In the genomic region with DNA sequence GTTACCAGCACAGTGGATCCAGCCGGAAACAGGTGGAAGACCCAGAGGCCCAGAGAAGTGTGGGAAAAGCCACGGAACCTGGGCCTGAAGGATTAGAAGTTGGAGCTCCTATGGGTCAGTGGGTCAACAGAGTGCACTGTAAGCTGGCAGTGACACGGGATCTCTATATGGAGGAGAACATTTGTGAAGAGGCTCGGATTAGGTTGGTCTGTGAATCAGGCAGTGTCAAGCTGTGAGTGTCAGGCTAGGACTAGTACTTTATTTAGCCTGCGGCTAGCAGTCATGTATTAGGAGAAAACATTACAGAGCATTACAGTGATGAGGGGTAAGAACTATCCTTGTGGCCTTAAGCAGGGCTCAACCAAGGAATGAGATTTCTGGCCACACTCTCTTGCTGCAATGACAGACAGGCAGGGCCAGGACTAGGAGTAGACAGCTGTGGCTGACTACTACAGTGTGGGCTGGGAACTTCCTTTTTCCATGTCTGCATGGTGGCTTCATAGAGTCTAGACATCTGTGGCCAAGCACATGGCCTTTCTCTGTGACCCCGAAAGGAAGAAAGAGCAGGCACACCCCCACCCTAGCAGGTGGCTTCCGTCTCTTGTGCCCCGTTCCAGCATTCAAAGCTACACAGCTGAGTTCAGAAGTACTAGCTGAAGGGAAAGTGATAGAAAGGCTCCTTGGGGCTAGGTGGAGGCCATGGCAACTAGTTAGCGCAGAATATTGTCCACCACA, we compare ENCODE assay signal across 9 mouse cellular contexts.
DNase-seq lines count a peak whose midpoint lies in the region; ATAC-seq and TF ChIP-seq lines count a peak whose summit lies in the region.
"Had no signal": no experiment of that assay in that cellular context is flagged by ENCODE, and none has a peak within 500 bp of the region (broad histone marks: within the 10 kb centered on the region; RNA-seq: fewer than 3 reads in every experiment).

No protein-coding gene starts in this region.

- H3K4me2 ChIP-seq in heart, embryonic 12.5 days = no peak overlapping the region
- H3K4me2 ChIP-seq in heart, postnatal 0 days (ENCODE audit: low read depth, low read length) = no peak overlapping the region
- H3K4me2 ChIP-seq: neural tube, embryonic 12.5 days had no signal

- 73% methylated on average over 9 of the region's 9 CpGs for WGBS in heart, embryonic 12.5 days
- 71% methylated on average over 9 of the region's 9 CpGs for WGBS in heart, postnatal 0 days

- no peaks in the 10 kb centered on the region for H3K27me3 ChIP-seq in heart, embryonic 12.5 days (replicated peaks)
- H3K27me3 ChIP-seq in heart, postnatal 0 days (ENCODE audit: control insufficient read depth, insufficient read depth, low read length) = no peaks in the 10 kb centered on the region
- H3K27me3 ChIP-seq in splenic B cell, adult 2 months (ENCODE audit: control insufficient read depth, insufficient read depth, low read length, poor library complexity, severe bottlenecking) = no peaks in the 10 kb centered on the region
- H3K27me3 ChIP-seq: neural tube, embryonic 12.5 days had no signal

- H3K4me1 ChIP-seq in heart, embryonic 12.5 days (replicated peaks) = peaks cover 50% of the 10 kb centered on the region
- H3K4me1 ChIP-seq in heart, postnatal 0 days (ENCODE audit: control insufficient read depth, insufficient read depth) = no peaks in the 10 kb centered on the region

- ATAC-seq in heart, embryonic 12.5 days (ENCODE audit: insufficient number of reproducible peaks, low FRiP score) = no peak
- peak; percentile 54 for ATAC-seq in activated CD4-positive, CD25-positive, alpha-beta regulatory T cell, adult 4 months
- ATAC-seq in heart, postnatal 0 days (ENCODE audit: insufficient read depth, low read depth) = 0 out of 2 replicates have a peak, but pooled peaks have one; percentile 39
- ATAC-seq in cerebellum, adult (ENCODE audit: insufficient number of reproducible peaks, low FRiP score, low TSS enrichment) = no peak

- H3K36me3 ChIP-seq in heart, embryonic 12.5 days = 0 out of 2 replicates have a peak, but pooled peaks cover 2% of the 10 kb centered on the region
- H3K36me3 ChIP-seq in heart, postnatal 0 days (replicated peaks; ENCODE audit: control insufficient read depth, insufficient read depth, low read length) = no peaks in the 10 kb centered on the region
- no peaks in the 10 kb centered on the region for H3K36me3 ChIP-seq in splenic B cell, adult 2 months (ENCODE audit: control insufficient read depth, insufficient read depth, low read length, poor library complexity, severe bottlenecking)

- no peak for TF ChIP-seq EP300 in heart, postnatal 0 days (IDR thresholded peaks at IDR 0.05; ENCODE audit: low read depth)

- no peak for TF ChIP-seq CTCF in heart, postnatal 0 days (IDR thresholded peaks at IDR 0.05; ENCODE audit: low read depth)

- H3K9ac ChIP-seq in heart, embryonic 12.5 days = no peak overlapping the region
- no peak overlapping the region for H3K9ac ChIP-seq in heart, postnatal 0 days (replicated peaks; ENCODE audit: low read depth, low read length)
- H3K9ac ChIP-seq: neural tube, embryonic 12.5 days had no signal

- H3K4me3 ChIP-seq in heart, embryonic 12.5 days = no peak overlapping the region
- no peak overlapping the region for H3K4me3 ChIP-seq in heart, postnatal 0 days (ENCODE audit: low read depth, low read length)
- H3K4me3 ChIP-seq: neural tube, embryonic 12.5 days had no signal

- no peaks in the 10 kb centered on the region for H3K9me3 ChIP-seq in heart, embryonic 12.5 days (replicated peaks)
- no peaks in the 10 kb centered on the region for H3K9me3 ChIP-seq in heart, postnatal 0 days (replicated peaks; ENCODE audit: control insufficient read depth, low read length)
- H3K9me3 ChIP-seq: neural tube, embryonic 12.5 days had no signal

- DNase-seq in heart, adult 18-20 months = peak; percentile 25 to 47
- DNase-seq in heart, postnatal 0 days (ENCODE audit: low spot score) = no peak
- peak; percentile 47 for DNase-seq in lung, postnatal 10 days
- peak; percentile 56 for DNase-seq in splenic B cell, adult 2 months (ENCODE audit: low read depth, low spot score)
- no peak for DNase-seq in adrenal gland, postnatal 14 days

- no peak overlapping the region for H3K27ac ChIP-seq in heart, embryonic 12.5 days (ENCODE audit: poor library complexity, severe bottlenecking)
- H3K27ac ChIP-seq in heart, postnatal 0 days (ENCODE audit: low read depth) = no peak overlapping the region
- H3K27ac ChIP-seq: neural tube, embryonic 12.5 days had no signal

Comparison
In these comparisons a context has a peak if more than half of its experiments do, and no peak if none do; other contexts are left out.
1. DNase-seq: peak in heart, adult 18-20 months (2 of 2), lung, postnatal 10 days (single experiment) and splenic B cell, adult 2 months (single experiment); none in heart, postnatal 0 days (single experiment) and adrenal gland, postnatal 14 days (single experiment).
2. ATAC-seq: peak in activated CD4-positive, CD25-positive, alpha-beta regulatory T cell, adult 4 months (single experiment) and heart, postnatal 0 days (single experiment); none in heart, embryonic 12.5 days (single experiment) and cerebellum, adult (single experiment).